Mouse (Mus musculus) kidney, postnatal 0 days (tissue): ENCODE results near the gene Atf7ip. TPM values are rescaled to one million over a fixed set of nuclear protein-coding genes. Genes with fewer than 3 reads are reported as not detected.

Experiments
- ATAC-seq: fragments of 200-750 bp; cut with Nextera tagmentation; replicated peaks from 2 replicates; pipeline ENCODE4 v1.8.0; 2017; ENCODE audit warnings: low read depth, moderate number of reproducible peaks, moderate TSS enrichment, moderate library complexity; ENCODE audit not compliant: low FRiP score
- DNase-seq: peaks from one replicate; pipeline ENCODE4 v3.0.0-alpha.2; 2016; ENCODE audit warnings: low spot score
- H3K27ac ChIP-seq: fragments of 300-500 bp; sonication (generic); 2 replicates; pipeline ENCODE4 v1.5.1; 2014; ENCODE audit warnings: mild to moderate bottlenecking
- H3K27me3 ChIP-seq: fragments of 300-500 bp; sonication (generic); 2 replicates; pipeline ENCODE4 v1.6.1; 2014; ENCODE audit warnings: low read length, mixed read lengths; ENCODE audit not compliant: insufficient read depth
- H3K36me3 ChIP-seq: fragments of 300-500 bp; sonication (generic); 2 replicates; pipeline ENCODE4 v1.6.1; 2014; ENCODE audit warnings: low read length, mixed read lengths; ENCODE audit not compliant: insufficient read depth
- H3K4me1 ChIP-seq: fragments of 300-500 bp; sonication (generic); replicated peaks from 2 replicates; pipeline ENCODE4 v1.6.1; 2014; ENCODE audit warnings: antibody characterized with exemption, low read length, mixed read lengths; ENCODE audit not compliant: insufficient read depth
- H3K4me2 ChIP-seq: fragments of 300-500 bp; sonication (generic); 2 replicates; pipeline ENCODE4 v1.6.1; 2014; ENCODE audit warnings: mild to moderate bottlenecking, low read length, moderate library complexity, mixed read lengths
- H3K4me3 ChIP-seq: fragments of 300-500 bp; sonication (generic); replicated peaks from 2 replicates; pipeline ENCODE4 v1.5.1; 2014; ENCODE audit warnings: low read depth, low read length
- H3K9ac ChIP-seq: fragments of 300-500 bp; sonication (generic); 2 replicates; pipeline ENCODE4 v1.6.1; 2014; ENCODE audit warnings: low read depth, low read length
- H3K9me3 ChIP-seq: fragments of 300-500 bp; sonication (generic); replicated peaks from 2 replicates; pipeline ENCODE4 v1.6.1; 2016; ENCODE audit warnings: low read length, inconsistent platforms, mixed read lengths
- CTCF ChIP-seq: IDR thresholded peaks from 2 replicates; pipeline ENCODE4 v1.5.1; 2016; ENCODE audit warnings: antibody characterized with exemption, low read depth, mild to moderate bottlenecking, moderate library complexity
- WGBS: fragments of 180-500 bp; shearing (Covaris S2); extraction: QIAGEN DNeasy Blood & Tissue Kit; methylation state at CpG from one replicate; pipeline ENCODE4 v1.1.7; 2014; 5-methylcytosine and 5-hydroxymethylcytosine counted together
- polyA plus RNA-seq: library from polyadenylated mRNA; unstranded; fragments of >200 nt; fragmentation: Nextera tagmentation; extraction: Ambion mirVana; gene quantifications from 2 replicates; pipeline ENCODE4 v1.2.1, GENCODE M21; 2015

Gene Atf7ip
- polyA plus RNA-seq, 1 experiment from 2014 or later: 17.9 TPM

GRCm38 (mm10) chr6:136490516-136491475, 15.2 kb upstream of the Atf7ip start:
- H3K4me1 ChIP-seq: no peaks in the 10 kb centered on the region
- no peak for DNase-seq
- H3K27ac ChIP-seq: no peak overlapping the region; the same call in 1 of the 2 replicates
- WGBS: 67% methylated on average over 6 of the region's 6 CpGs
- ATAC-seq: no peak
- H3K4me3 ChIP-seq: no peak overlapping the region
- H3K4me2 ChIP-seq: no peak overlapping the region
- H3K9ac ChIP-seq: no peak overlapping the region
- no peaks in the 10 kb centered on the region for H3K9me3 ChIP-seq
- no peak for TF ChIP-seq CTCF
- H3K36me3 ChIP-seq: no peaks in the 10 kb centered on the region
- no peaks in the 10 kb centered on the region for H3K27me3 ChIP-seq

- no peak overlapping the region; the same call in 1 of the 2 replicates for H3K27ac ChIP-seq
- H3K4me3 ChIP-seq: no peak overlapping the region
- no peaks in the 10 kb centered on the region for H3K36me3 ChIP-seq
- H3K4me2 ChIP-seq: no peak overlapping the region
- H3K27me3 ChIP-seq: no peaks in the 10 kb centered on the region
- no peaks in the 10 kb centered on the region for H3K9me3 ChIP-seq
- no peaks in the 10 kb centered on the region for H3K4me1 ChIP-seq
- H3K9ac ChIP-seq: no peak overlapping the region
- ATAC-seq (no peak), DNase-seq (no peak)
- no peak for TF ChIP-seq CTCF
- WGBS: 63% methylated on average over 5 of the region's 5 CpGs
Measured at GRCm38 (mm10) chr6:136491631-136492030, 14.3 kb upstream of the Atf7ip start.

GRCm38 (mm10) chr6:136492251-136492650, 13.7 kb upstream of the Atf7ip start:
- WGBS: 94% methylated on average over 4 of the region's 4 CpGs
- no peak for DNase-seq
- Histone ChIP-seq H3K9me3 (no peaks in the 10 kb centered on the region), H3K4me2 (no peak overlapping the region), H3K27ac (no peak overlapping the region), H3K27me3 (no peaks in the 10 kb centered on the region), H3K9ac (no peak overlapping the region), H3K36me3 (no peaks in the 10 kb centered on the region), H3K4me1 (no peaks in the 10 kb centered on the region), H3K4me3 (no peak overlapping the region)
- ATAC-seq: no peak
- TF ChIP-seq CTCF: no peak

- H3K9ac ChIP-seq: no peak overlapping the region
- 94% methylated on average over 7 of the region's 7 CpGs for WGBS
Measured at GRCm38 (mm10) chr6:136493486-136493885, 12.5 kb upstream of the Atf7ip start.

GRCm38 (mm10) chr6:136493910-136494751, 11.8 kb upstream of the Atf7ip start:
- ATAC-seq (0 out of 2 replicates have a peak, but pooled peaks have one; percentile 17), DNase-seq (peak; percentile 59)
- H3K4me3 ChIP-seq: no peak overlapping the region
- H3K36me3 ChIP-seq: no peaks in the 10 kb centered on the region
- no peak overlapping the region for H3K4me2 ChIP-seq
- no peaks in the 10 kb centered on the region for H3K4me1 ChIP-seq
- H3K9me3 ChIP-seq: no peaks in the 10 kb centered on the region
- H3K27me3 ChIP-seq: no peaks in the 10 kb centered on the region
- 86% methylated on average over 12 of the region's 12 CpGs for WGBS
- no peak for TF ChIP-seq CTCF
- H3K27ac ChIP-seq: no peak overlapping the region
- no peak overlapping the region for H3K9ac ChIP-seq

More at GRCm38 (mm10) chr6:136493486-136493885, 12.5 kb upstream of the Atf7ip start:
- Histone ChIP-seq H3K9me3 (no peaks in the 10 kb centered on the region), H3K36me3 (no peaks in the 10 kb centered on the region), H3K27ac (no peak overlapping the region), H3K4me1 (no peaks in the 10 kb centered on the region), H3K4me3 (no peak overlapping the region), H3K4me2 (no peak overlapping the region), H3K27me3 (no peaks in the 10 kb centered on the region)
- DNase-seq (no peak), ATAC-seq (no peak)
- TF ChIP-seq CTCF: no peak

GRCm38 (mm10) chr6:136495023-136495422, 10.9 kb upstream of the Atf7ip start:
- Histone ChIP-seq H3K9ac (no peak overlapping the region), H3K4me1 (no peaks in the 10 kb centered on the region), H3K9me3 (no peaks in the 10 kb centered on the region), H3K36me3 (no peaks in the 10 kb centered on the region), H3K27ac (no peak overlapping the region), H3K4me3 (no peak overlapping the region), H3K4me2 (no peak overlapping the region), H3K27me3 (no peaks in the 10 kb centered on the region)
- ATAC-seq (no peak), DNase-seq (no peak)
- TF ChIP-seq CTCF: no peak
- WGBS: 75% methylated on average over 12 of the region's 12 CpGs
